In genomic region chr3:130129635-130130206, GRCm38 (mm10) we compare ENCODE assay signal across 13 mouse cellular contexts. TPM values are rescaled to one million over a fixed set of nuclear protein-coding genes. Genes with fewer than 3 reads are reported as not detected.
DNase-seq lines count a peak whose midpoint lies in the region; ATAC-seq and TF ChIP-seq lines count a peak whose summit lies in the region.
"Had no signal": no experiment of that assay in that cellular context is flagged by ENCODE, and none has a peak within 500 bp of the region (broad histone marks: within the 10 kb centered on the region; RNA-seq: fewer than 3 reads in every experiment).

No protein-coding gene starts in this region.

- no peak for ATAC-seq in heart, postnatal 0 days (ENCODE audit: insufficient read depth, low read depth)
- 0 out of 2 replicates have a peak, but pooled peaks have one; percentile 20 for ATAC-seq in lung, embryonic 16.5 days (ENCODE audit: low read depth)
- peak; percentile 29 for ATAC-seq in limb, embryonic 12.5 days (ENCODE audit: insufficient number of reproducible peaks, insufficient read depth, low FRiP score, low TSS enrichment, low read depth)
- ATAC-seq: midbrain, embryonic 16.5 days had no signal

- TF ChIP-seq EP300 in heart, postnatal 0 days (IDR thresholded peaks at IDR 0.05; ENCODE audit: low read depth): no peak

- H3K36me3 ChIP-seq in heart, postnatal 0 days (replicated peaks; ENCODE audit: control insufficient read depth, insufficient read depth, low read length): no peaks in the 10 kb centered on the region
- H3K36me3 ChIP-seq in heart, embryonic 10.5 days: no peaks in the 10 kb centered on the region
- H3K36me3 ChIP-seq in lung, embryonic 16.5 days (ENCODE audit: control insufficient read depth, insufficient read depth, low read length): no peaks in the 10 kb centered on the region
- H3K36me3 ChIP-seq in limb, embryonic 12.5 days: no peaks in the 10 kb centered on the region
- H3K36me3 ChIP-seq: forebrain, embryonic 12.5 days had no signal

- H3K27me3 ChIP-seq in heart, postnatal 0 days (ENCODE audit: control insufficient read depth, insufficient read depth, low read length): no peaks in the 10 kb centered on the region
- no peaks in the 10 kb centered on the region for H3K27me3 ChIP-seq in heart, embryonic 10.5 days (ENCODE audit: insufficient read depth, poor library complexity, severe bottlenecking)
- no peaks in the 10 kb centered on the region for H3K27me3 ChIP-seq in lung, embryonic 16.5 days (ENCODE audit: control insufficient read depth, insufficient read depth, low read depth, low read length)
- no peaks in the 10 kb centered on the region for H3K27me3 ChIP-seq in limb, embryonic 12.5 days
- H3K27me3 ChIP-seq: forebrain, embryonic 12.5 days had no signal

- peak; percentile 51 for TF ChIP-seq CTCF in heart, postnatal 0 days (IDR thresholded peaks at IDR 0.05; ENCODE audit: low read depth)
- peak; percentile 31; the same call in 1 of the 2 replicates for TF ChIP-seq CTCF in cortical plate, adult 2 months (IDR thresholded peaks at IDR 0.05; ENCODE audit: extremely low read depth, insufficient read depth, low read length)

- TF ChIP-seq POLR2A in cortical plate, adult 2 months (IDR thresholded peaks at IDR 0.05; ENCODE audit: extremely low read depth, insufficient read depth, low read length): no peak

- H3K9me3 ChIP-seq in heart, postnatal 0 days (replicated peaks; ENCODE audit: control insufficient read depth, low read length): no peaks in the 10 kb centered on the region
- H3K9me3 ChIP-seq in heart, embryonic 10.5 days: no peaks in the 10 kb centered on the region
- no peaks in the 10 kb centered on the region for H3K9me3 ChIP-seq in lung, embryonic 16.5 days (ENCODE audit: control insufficient read depth, low read length)
- no peaks in the 10 kb centered on the region for H3K9me3 ChIP-seq in limb, embryonic 12.5 days
- H3K9me3 ChIP-seq: forebrain, embryonic 12.5 days had no signal

- no peak overlapping the region for H3K4me3 ChIP-seq in heart, postnatal 0 days (ENCODE audit: low read depth, low read length)
- H3K4me3 ChIP-seq in heart, embryonic 10.5 days: no peak overlapping the region
- no peak overlapping the region for H3K4me3 ChIP-seq in lung, embryonic 16.5 days (ENCODE audit: low read length)
- H3K4me3 ChIP-seq in cortical plate, adult 2 months (ENCODE audit: insufficient read depth, low read length): no peak overlapping the region
- H3K4me3 ChIP-seq in limb, embryonic 12.5 days (replicated peaks): no peak overlapping the region
- H3K4me3 ChIP-seq: forebrain, embryonic 12.5 days had no signal

- DNase-seq in heart, postnatal 0 days (ENCODE audit: low spot score): no peak
- DNase-seq in heart, embryonic 10.5 days (ENCODE audit: low spot score): no peak
- DNase-seq in lung, postnatal 14 days: no peak
- no peak for DNase-seq in testis, postnatal 14 days (ENCODE audit: low spot score)
- no peak for DNase-seq in thymus, adult 18-20 months
- DNase-seq: layer of hippocampus, postnatal 36 days; right cerebral cortex, postnatal 14 days had no signal

- WGBS in heart, postnatal 0 days: 45% methylated on average over 10 of the region's 10 CpGs
- 59% methylated on average over 10 of the region's 10 CpGs for WGBS in heart, embryonic 10.5 days
- WGBS in lung, embryonic 16.5 days: 45% methylated on average over 10 of the region's 10 CpGs
- WGBS in limb, embryonic 12.5 days: 44% methylated on average over 10 of the region's 10 CpGs

- no peak overlapping the region for H3K27ac ChIP-seq in heart, postnatal 0 days (ENCODE audit: low read depth)
- no peak overlapping the region for H3K27ac ChIP-seq in heart, embryonic 10.5 days
- no peak overlapping the region for H3K27ac ChIP-seq in lung, embryonic 16.5 days (ENCODE audit: low read length)
- no peak overlapping the region for H3K27ac ChIP-seq in cortical plate, adult 2 months (ENCODE audit: insufficient read depth, low read length)
- H3K27ac ChIP-seq in limb, embryonic 12.5 days: no peak overlapping the region
- H3K27ac ChIP-seq: forebrain, embryonic 12.5 days had no signal

- H3K4me1 ChIP-seq in heart, postnatal 0 days (ENCODE audit: control insufficient read depth, insufficient read depth): no peaks in the 10 kb centered on the region
- H3K4me1 ChIP-seq in heart, embryonic 10.5 days: no peaks in the 10 kb centered on the region
- no peaks in the 10 kb centered on the region for H3K4me1 ChIP-seq in lung, embryonic 16.5 days (replicated peaks; ENCODE audit: control insufficient read depth, insufficient read depth, low read length)
- H3K4me1 ChIP-seq in cortical plate, adult 2 months (ENCODE audit: control insufficient read depth, insufficient read depth, low read length): no peaks in the 10 kb centered on the region
- H3K4me1 ChIP-seq in limb, embryonic 12.5 days (replicated peaks): peaks cover 28% of the 10 kb centered on the region
- H3K4me1 ChIP-seq: forebrain, embryonic 12.5 days had no signal

- no peak overlapping the region for H3K9ac ChIP-seq in heart, postnatal 0 days (replicated peaks; ENCODE audit: low read depth, low read length)
- H3K9ac ChIP-seq in lung, embryonic 16.5 days (ENCODE audit: low read length): no peak overlapping the region
- H3K9ac ChIP-seq in limb, embryonic 12.5 days (replicated peaks): no peak overlapping the region
- H3K9ac ChIP-seq: forebrain, embryonic 12.5 days had no signal

- H3K4me2 ChIP-seq in heart, postnatal 0 days (ENCODE audit: low read depth, low read length): no peak overlapping the region
- H3K4me2 ChIP-seq in lung, embryonic 16.5 days (ENCODE audit: low read depth, low read length): no peak overlapping the region
- H3K4me2 ChIP-seq in limb, embryonic 12.5 days: no peak overlapping the region
- H3K4me2 ChIP-seq: forebrain, embryonic 12.5 days had no signal

RNA-seq across cellular contexts. Expression of gene Col25a1, which starts 1.6 kb away (rescaled TPM):
- 0.92 and 2.0 TPM in 2 replicates for total RNA-seq in heart, postnatal 0 days (2014; rRNA removed; ENCODE audit: low replicate concordance)
- polyA plus RNA-seq in heart, postnatal 0 days (2015; fragmentation: Nextera tagmentation; extraction: Ambion mirVana): 0.67 and 0.71 TPM in 2 replicates
- 1.4 and 3.9 TPM in 2 replicates for polyA plus RNA-seq in heart, embryonic 10.5 days (2016; fragmentation: Nextera tagmentation; extraction: Ambion mirVana)
- polyA plus RNA-seq in lung, embryonic 16.5 days (2015; fragmentation: Nextera tagmentation; extraction: Ambion mirVana): 17.6 and 20.3 TPM in 2 replicates
- 9.1 and 10.4 TPM in 2 replicates for polyA plus RNA-seq in cortical plate, adult 2 months (2012; rRNA removed)
- polyA plus RNA-seq in limb, embryonic 12.5 days (2016; fragmentation: Nextera tagmentation; extraction: Ambion mirVana): 35.9 and 43.2 TPM in 2 replicates
- total RNA-seq: MEL had no signal
